Comparison of ENCODE assay signal across 8 mouse cellular contexts in the genomic region with DNA sequence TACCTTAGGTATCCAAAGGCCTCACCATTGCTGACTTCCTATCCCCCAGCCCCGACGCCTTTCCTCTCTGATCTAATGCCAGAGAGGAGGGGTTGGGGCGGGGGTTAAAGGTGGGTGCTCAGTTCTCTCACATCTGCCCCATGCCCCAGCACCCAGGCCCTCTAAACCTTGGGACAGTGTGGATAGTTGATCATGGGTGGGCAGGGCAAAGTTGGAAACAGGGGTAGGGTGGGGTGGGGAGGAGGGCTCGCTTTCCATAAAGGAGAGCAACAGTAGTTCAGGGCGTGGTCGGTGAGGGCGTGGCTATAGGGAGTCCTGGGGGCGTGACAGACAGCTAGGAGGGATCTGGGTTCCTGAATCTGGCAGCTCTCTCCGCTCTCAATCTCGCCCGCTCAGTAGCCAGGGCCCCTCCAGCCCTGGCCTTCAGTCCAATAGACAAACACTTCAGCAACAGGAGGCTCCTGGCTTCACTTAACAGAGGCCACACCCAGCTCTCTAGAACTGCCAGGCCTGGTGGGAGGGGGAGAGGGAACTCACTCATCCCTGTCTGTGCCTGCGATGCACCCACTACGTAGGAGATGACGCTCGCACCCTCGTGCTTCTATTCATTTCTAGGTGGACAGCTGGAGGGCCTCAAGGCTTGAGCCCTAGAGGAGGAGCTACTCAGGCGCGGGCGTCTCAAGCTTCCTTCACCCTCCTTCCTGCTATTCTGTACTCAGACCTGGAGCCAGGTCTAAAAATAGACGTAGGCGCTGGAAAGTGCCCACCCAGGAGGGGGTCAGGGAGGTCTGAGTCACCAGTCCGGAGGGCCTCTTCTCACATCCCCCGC. TPM values are rescaled to one million over a fixed set of nuclear protein-coding genes. Genes with fewer than 3 reads are reported as not detected.
A peak's percentile ranks its signal among the peaks of the same experiment; 100 is the strongest.
DNase-seq lines count a peak whose midpoint lies in the region; ATAC-seq and TF ChIP-seq lines count a peak whose summit lies in the region.

No protein-coding gene starts in this region.

- peaks cover 8% of the 10 kb centered on the region; the same call in 1 of the 2 replicates for H3K4me1 ChIP-seq in liver, embryonic 12.5 days
- H3K4me1 ChIP-seq in embryonic facial prominence, embryonic 10.5 days, result peaks cover 35% of the 10 kb centered on the region
- no peaks in the 10 kb centered on the region for H3K4me1 ChIP-seq in kidney, adult 2 months (ENCODE audit: control insufficient read depth, insufficient read depth, low read length)
- H3K4me1 ChIP-seq in lung, adult 2 months (ENCODE audit: control insufficient read depth, insufficient read depth, low read length), result no peaks in the 10 kb centered on the region; the same call in 1 of the 2 replicates

- no peak overlapping the region for H3K27ac ChIP-seq in liver, embryonic 12.5 days
- H3K27ac ChIP-seq in embryonic facial prominence, embryonic 10.5 days (replicated peaks), result peak overlapping the region; percentile 19; the same call in 1 of the 2 replicates
- no peak overlapping the region for H3K27ac ChIP-seq in kidney, adult 2 months (ENCODE audit: insufficient read depth, low read depth, low read length)

- peak; percentile 40 for DNase-seq in liver
- DNase-seq in embryonic facial prominence, embryonic 10.5 days (ENCODE audit: low spot score), result peak; percentile 43
- DNase-seq in heart, adult 8-10 months (ENCODE audit: low spot score), result peak; percentile 64
- peak; percentile 60 for DNase-seq in kidney, adult 2 months
- peak; percentile 62 for DNase-seq in lung, adult 2 months
- peak; percentile 72 to 83 for DNase-seq in right cerebral cortex, postnatal 10 days (ENCODE audit: low spot score in 2 of 2)
- no peak for DNase-seq in thymus, postnatal 36 days

- H3K27me3 ChIP-seq in liver, embryonic 12.5 days (replicated peaks), result peaks cover 69% of the 10 kb centered on the region
- H3K27me3 ChIP-seq in embryonic facial prominence, embryonic 10.5 days (replicated peaks; ENCODE audit: low read depth, poor library complexity, severe bottlenecking), result peaks cover 60% of the 10 kb centered on the region
- no peaks in the 10 kb centered on the region for H3K27me3 ChIP-seq in kidney, adult 2 months (replicated peaks; ENCODE audit: control insufficient read depth, insufficient read depth, low read length)

- TF ChIP-seq CTCF in kidney, adult 2 months (conservative IDR thresholded peaks at IDR 0.05; ENCODE audit: insufficient read depth, insufficient read length, low read depth, low read length), result no peak
- no peak for TF ChIP-seq CTCF in lung, adult 2 months (IDR thresholded peaks at IDR 0.05; ENCODE audit: insufficient read depth, low read length)

- no peak overlapping the region for H3K9ac ChIP-seq in liver, embryonic 12.5 days

- no peaks in the 10 kb centered on the region for H3K36me3 ChIP-seq in liver, embryonic 12.5 days
- H3K36me3 ChIP-seq in embryonic facial prominence, embryonic 10.5 days (replicated peaks), result no peaks in the 10 kb centered on the region
- no peaks in the 10 kb centered on the region for H3K36me3 ChIP-seq in kidney, adult 2 months (ENCODE audit: control insufficient read depth, insufficient read depth, low read length)

- H3K9me3 ChIP-seq in liver, embryonic 12.5 days (replicated peaks), result no peaks in the 10 kb centered on the region
- H3K9me3 ChIP-seq in embryonic facial prominence, embryonic 10.5 days, result no peaks in the 10 kb centered on the region

- no peak overlapping the region for H3K4me3 ChIP-seq in liver, embryonic 12.5 days
- peak overlapping the region; percentile 22; the same call in 1 of the 2 replicates for H3K4me3 ChIP-seq in embryonic facial prominence, embryonic 10.5 days
- H3K4me3 ChIP-seq in kidney, adult 2 months (ENCODE audit: insufficient read depth, low read depth, low read length), result no peak overlapping the region
- H3K4me3 ChIP-seq in lung, adult 2 months (replicated peaks; ENCODE audit: extremely low read depth, low read depth, low read length), result no peak overlapping the region

- no peak overlapping the region for H3K4me2 ChIP-seq in liver, embryonic 12.5 days

- WGBS in liver, embryonic 12.5 days (ENCODE audit: insufficient replicate concordance), result 14% methylated on average over 22 of the region's 23 CpGs
- WGBS in embryonic facial prominence, embryonic 10.5 days, result 11% methylated on average over 23 of the region's 23 CpGs
- WGBS in kidney, adult 2 months, result 6% methylated on average over 23 of the region's 23 CpGs
- WGBS in lung, adult 2 months, result 8% methylated on average over 23 of the region's 23 CpGs

- no peak for TF ChIP-seq POLR2A in kidney, adult 2 months (IDR thresholded peaks at IDR 0.05; ENCODE audit: low read depth, low read length)
- TF ChIP-seq POLR2A in lung, adult 2 months (IDR thresholded peaks at IDR 0.05; ENCODE audit: borderline replicate concordance, extremely low read depth, low read depth, low read length), result no peak

- ATAC-seq in liver, embryonic 12.5 days, result no peak

RNA-seq across cellular contexts. Expression of gene Col16a1, which starts 10.9 kb away (rescaled TPM):
- 4.2 and 4.9 TPM in 2 replicates for polyA plus RNA-seq in liver, embryonic 12.5 days (2016; fragmentation: Nextera tagmentation; extraction: Ambion mirVana)
- polyA plus RNA-seq in embryonic facial prominence, embryonic 10.5 days (2016; fragmentation: Nextera tagmentation; extraction: Ambion mirVana), result 4.7 and 7.2 TPM in 2 replicates
- total RNA-seq in heart, adult 8-10 months (2022), result 1 to 10 TPM; 3.6 to 8.0 (median 4.8) TPM
- polyA plus RNA-seq in kidney, adult 2 months (2012; rRNA removed), result 12.7 and 15.4 TPM in 2 replicates
- 27.9 and 31.8 TPM in 2 replicates for polyA plus RNA-seq in lung, adult 2 months (2012; rRNA removed)

RNA-seq across cellular contexts. Expression of gene Adgrb2, which starts 52.1 kb away (rescaled TPM):
- polyA plus RNA-seq in liver, embryonic 12.5 days (2016; fragmentation: Nextera tagmentation; extraction: Ambion mirVana), result 0.17 and 0.92 TPM in 2 replicates
- polyA plus RNA-seq in embryonic facial prominence, embryonic 10.5 days (2016; fragmentation: Nextera tagmentation; extraction: Ambion mirVana), result 1.1 and 1.2 TPM in 2 replicates
- 1 to 10 TPM; 1.7 to 2.3 (median 1.9) TPM for total RNA-seq in heart, adult 8-10 months (2022)
- polyA plus RNA-seq in kidney, adult 2 months (2012; rRNA removed), result 0.66 and 1.3 TPM in 2 replicates
- 0.80 and 4.6 TPM in 2 replicates for polyA plus RNA-seq in lung, adult 2 months (2012; rRNA removed)

Comparison
In these comparisons a context has a peak if more than half of its experiments do, and no peak if none do; other contexts are left out.
1. DNase-seq: peak in liver (single experiment), embryonic facial prominence, embryonic 10.5 days (single experiment), heart, adult 8-10 months (single experiment), kidney, adult 2 months (single experiment), lung, adult 2 months (single experiment) and right cerebral cortex, postnatal 10 days (2 of 2); none in thymus, postnatal 36 days (0 of 2).